Mouse (Mus musculus) neutrophil, adult 5-6 weeks (primary cell): ENCODE data around the gene Pdia5. TPM values are rescaled to one million over a fixed set of nuclear protein-coding genes. Genes with fewer than 3 reads are reported as not detected.

Experiments used
- ATAC-seq: fragments of 151-379, 151-347 bp; 2 replicates; pipeline ENCODE4 v1.8.0; 2017; ENCODE audit warnings: mild to moderate bottlenecking, moderate TSS enrichment; ENCODE audit not compliant: insufficient number of reproducible peaks, poor library complexity, low FRiP score, severe bottlenecking; ENCODE audit errors: extremely low read depth
- total RNA-seq: library from RNA; stranded (forward); fragments of 200-1000 nt; gene quantifications from 2 replicates; pipeline ENCODE4 v1.2.3, GENCODE M21; 2017

Pdia5 gene
- total RNA-seq, 1 experiment from 2014 or later: not detected

DNA sequence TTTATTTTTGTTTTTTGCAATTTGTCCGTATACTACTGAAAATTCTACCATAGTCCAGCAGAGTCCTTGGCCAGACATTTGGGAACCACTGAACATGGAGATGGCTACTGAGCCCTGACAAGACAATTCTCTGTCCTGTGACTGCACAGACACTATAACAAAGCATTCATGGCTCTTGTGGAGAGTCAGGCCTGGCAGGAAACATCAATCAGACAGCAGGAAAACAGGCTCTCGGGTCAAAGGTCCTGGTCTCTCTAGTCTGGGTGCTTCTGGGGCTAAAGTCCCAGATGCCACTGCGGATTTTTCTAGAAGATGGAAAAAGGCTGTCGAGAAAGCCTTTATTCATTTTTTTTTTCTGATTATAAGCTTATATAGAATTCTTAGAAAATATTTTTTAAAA, 3.6 kb downstream of the Pdia5 start:
- ATAC-seq: no peak

DNA sequence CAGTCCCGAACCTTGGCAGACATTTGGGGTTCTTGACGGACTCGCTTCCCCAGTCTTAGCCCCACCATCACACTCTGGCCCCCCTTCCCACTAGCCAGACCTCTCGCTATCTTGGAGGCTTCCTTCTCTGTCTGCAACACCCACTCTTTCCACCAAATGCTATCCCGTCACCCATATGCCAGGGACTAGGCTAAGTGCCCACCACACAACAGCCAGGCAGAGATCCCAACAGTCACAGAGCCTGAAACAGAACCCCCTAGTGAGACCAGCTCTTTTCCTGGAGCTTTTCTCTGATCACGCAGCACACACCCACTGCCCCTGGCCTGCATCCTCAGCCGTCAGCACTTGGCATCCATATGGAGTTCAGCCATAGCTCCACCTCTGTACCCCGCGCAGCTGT, 5.0 kb downstream of the Pdia5 start:
- ATAC-seq: no peak

DNA sequence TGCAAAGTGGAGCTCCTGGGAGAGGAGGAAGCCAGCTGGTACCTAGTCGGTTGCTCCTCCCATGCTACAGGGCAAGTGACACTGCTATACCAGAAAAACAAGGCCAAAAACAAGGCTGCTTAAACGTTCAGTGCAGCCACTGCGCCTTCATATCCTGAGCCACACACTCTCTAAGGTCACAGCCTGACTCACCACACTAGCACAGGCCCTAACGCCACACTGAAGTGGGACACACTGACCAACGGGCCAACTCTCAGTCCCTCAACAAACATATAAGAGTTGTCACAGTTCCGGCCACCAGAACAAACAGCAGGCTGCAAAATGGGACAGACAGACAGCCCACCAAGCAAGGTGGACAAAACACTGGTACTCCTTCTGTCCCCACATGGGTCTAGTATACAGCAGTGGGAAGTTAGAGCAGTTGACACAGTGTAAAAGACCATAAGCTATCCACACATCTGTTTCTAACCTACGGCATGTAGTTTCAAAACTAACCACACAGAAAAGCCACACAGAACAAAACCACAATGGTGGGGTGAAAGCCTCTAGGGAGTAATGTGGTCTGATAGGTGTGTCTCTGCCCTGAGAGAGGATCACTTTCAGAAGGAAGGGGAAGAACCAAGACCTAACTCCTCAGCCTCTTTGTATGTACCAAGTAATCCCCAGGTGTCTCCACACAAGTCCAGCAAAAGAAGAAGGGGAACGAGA, 6.0 kb downstream of the Pdia5 start:
- no peak for ATAC-seq

GRCm38 (mm10) chr16:35484105-35484504, 6.6 kb downstream of the Pdia5 start:
- no peak for ATAC-seq

GRCm38 (mm10) chr16:35479301-35479700, 11.4 kb downstream of the Pdia5 start:
- ATAC-seq: no peak

GRCm38 (mm10) chr16:35477273-35477672, 13.4 kb downstream of the Pdia5 start:
- no peak for ATAC-seq

DNA sequence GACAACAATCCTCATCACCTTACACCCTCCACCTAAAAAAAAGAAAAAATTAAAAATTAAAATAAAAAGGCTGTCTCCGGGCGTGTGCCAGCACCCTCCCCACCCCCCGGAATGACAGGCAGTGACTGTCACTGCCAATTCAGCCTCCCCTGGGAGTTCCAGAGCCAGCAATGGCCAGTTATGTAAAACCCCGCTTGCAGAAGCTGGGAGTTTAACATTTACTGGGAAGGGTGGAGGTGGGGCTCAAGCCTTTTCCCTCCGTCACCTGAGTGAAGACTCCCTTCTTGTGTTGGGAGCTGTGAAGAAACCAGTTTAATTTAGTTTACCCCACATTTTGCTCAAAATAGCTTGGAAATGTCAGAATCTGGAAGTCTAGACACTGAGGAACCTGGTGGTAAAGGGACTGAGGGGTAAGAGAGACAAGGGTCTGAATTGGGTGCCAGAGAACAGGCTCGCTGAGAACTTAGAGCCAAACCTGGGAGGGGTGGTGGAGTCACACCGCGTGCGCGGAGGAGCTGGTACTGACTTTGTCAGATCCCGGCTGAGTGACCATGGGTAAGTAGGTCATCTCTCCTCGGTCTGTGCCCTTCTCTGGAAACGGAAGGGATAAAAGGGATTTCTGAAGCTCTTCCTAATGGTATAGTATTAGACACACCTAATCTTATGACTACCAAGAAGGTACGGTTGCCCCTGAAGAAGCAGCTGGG, 18.0 kb downstream of the Pdia5 start:
- ATAC-seq: no peak

DNA sequence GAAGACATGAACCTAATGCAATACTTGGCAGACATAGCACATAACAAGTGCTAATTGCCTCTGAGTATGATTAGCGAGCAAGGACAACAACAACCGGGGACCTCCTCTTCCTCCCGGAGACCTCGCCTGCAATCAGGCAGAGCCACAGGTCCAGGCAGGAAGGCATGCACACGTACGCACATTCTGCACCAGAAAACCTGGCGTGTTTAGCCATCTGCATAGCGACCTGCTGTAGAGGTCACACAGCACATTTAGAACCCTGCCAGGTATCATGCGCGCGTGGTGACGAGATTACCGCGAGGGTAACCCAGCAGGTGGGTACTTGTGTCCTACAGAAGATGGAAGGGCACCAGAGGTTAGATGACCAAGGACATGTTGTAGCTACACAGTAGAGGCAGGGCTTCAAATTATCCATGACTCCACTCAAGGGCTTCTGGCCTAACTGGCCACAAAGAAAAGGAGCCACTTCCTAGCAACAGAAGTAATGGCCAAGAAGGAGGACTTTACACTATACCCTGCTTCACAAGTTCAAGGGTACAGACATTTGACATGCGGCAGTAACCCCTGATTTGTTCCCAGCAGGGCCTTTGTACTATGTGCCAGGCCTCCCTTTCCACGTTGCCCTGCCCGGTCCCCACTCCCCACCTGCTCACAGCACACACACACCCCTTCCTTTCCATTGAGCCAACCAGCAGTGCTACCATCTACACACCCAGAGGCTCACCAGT, 18.7 kb downstream of the Pdia5 start:
- no peak for ATAC-seq

DNA sequence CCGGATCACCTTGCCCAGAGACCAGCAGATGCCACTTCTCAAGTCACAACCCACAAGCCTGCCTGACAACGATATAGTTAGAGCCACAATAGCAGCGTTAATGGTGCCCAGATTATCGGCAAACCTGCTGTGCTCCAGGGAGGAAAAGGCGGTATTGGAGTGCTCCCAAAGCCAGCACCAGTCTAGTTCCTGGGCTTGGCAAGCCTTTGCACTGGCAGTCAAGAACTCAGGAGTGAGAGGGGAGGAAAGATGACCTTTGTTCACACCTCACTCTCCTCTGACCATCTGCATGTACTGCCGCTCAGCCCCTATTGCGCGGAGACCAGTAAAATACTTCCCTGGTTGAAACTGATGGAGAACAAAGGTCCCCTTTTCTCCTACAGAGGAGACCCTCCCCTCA, 19.7 kb downstream of the Pdia5 start:
- ATAC-seq: no peak

DNA sequence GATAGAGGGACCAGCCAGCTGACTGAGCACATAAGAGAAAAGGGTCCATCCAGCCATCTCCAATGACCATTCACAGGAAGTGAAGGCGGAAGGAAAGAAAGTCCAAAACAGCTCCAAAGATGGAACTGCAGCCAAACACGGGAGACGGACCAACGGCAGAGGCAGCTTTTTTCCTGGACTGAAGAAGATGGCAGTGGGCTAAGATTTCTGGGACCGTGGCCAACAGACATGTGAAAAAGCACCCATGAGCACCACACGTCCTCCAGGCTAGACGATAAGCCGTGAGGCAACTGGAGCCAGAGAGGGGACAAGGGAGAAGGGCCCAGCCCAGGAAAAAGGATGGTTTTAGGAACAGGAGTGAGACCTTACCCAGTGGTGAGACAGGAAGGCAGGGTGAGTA, 20.6 kb downstream of the Pdia5 start:
- ATAC-seq: no peak

DNA sequence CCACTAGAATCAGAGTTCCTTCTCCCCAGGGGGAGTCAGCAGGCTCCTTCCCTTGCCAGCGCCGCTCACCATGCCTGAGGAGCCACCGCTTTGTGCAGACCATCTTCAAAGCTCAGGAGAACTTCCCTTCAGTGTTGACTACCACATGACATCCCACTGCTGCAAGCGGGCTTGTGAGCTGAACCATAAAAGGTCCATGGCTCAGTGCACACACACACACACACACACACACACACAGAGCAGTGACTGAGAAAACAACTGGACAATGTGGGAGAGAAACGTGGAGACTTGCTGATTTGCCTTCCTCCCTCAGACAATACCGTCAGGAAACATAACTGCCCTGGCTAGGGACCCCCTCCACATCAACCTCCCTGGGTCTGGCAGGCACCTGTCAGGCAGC, 21.7 kb downstream of the Pdia5 start:
- no peak for ATAC-seq

DNA sequence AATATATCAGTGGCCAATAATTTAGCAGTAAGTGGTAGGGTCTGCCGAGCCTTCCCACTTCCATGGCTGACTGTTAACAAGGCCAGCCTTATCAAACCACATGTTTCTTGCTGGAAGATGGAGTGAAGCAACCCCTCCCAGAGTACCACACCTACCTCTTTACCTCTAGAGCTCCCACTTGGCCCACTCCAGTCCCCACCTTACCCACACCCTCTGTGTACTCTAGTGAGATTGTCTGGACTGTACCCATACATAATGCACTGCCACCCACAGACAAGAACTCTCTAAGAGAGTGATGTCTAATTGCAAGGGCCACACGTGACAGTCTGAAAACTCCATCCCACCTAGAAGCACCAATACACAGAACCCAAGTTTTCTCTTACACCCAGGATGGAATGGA, 23.6 kb downstream of the Pdia5 start:
- no peak for ATAC-seq

DNA sequence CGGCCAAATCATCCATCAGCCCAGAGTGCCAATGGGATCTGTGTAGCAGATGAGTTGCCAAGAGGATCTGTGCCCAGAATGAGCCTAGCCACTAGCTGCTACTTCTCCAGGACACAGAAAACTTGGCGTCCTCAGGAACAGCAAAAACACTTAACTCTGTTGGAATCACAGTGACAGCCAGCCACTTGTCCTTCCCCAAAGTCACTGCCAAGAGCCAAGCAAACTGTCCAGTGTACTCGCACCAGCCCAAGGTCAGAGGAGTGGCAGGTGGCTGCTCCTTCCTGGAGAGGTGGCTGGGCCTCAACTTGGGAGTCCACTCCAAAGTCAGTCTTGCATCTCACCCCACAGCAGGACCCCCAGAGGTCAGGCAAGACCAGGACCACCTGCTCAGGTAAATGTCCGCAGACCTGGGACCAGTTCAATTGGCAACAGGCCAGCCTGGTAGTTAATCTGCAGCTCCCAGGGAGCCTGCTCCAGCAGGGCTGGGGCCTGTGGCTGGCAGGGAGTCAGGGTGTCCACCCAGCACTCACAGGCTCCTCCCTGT, 24.8 kb downstream of the Pdia5 start:
- ATAC-seq: no peak

GRCm38 (mm10) chr16:35464686-35465308, 25.9 kb downstream of the Pdia5 start:
- no peak for ATAC-seq

GRCm38 (mm10) chr16:35463708-35464107, 27.0 kb downstream of the Pdia5 start:
- no peak for ATAC-seq

DNA sequence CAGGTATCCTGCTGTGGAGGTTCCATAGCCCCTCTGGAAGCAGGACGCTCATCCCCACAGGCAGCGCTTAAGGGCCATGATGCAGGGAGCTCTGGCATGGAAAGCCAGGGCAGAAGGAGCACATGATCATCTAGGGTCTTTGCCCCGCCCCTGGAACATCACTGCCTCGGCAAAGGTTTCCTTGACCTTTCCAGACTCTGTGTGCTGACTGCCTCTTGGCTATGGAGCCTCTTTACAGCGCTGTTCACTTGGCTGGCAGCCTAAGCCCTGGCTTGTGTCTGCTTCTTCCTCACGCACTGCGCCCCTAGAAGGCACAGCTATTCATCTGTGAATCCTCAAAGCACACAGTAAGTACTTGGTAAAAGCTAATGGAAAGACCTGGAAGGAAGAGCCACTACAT, 27.7 kb downstream of the Pdia5 start:
- no peak for ATAC-seq

DNA sequence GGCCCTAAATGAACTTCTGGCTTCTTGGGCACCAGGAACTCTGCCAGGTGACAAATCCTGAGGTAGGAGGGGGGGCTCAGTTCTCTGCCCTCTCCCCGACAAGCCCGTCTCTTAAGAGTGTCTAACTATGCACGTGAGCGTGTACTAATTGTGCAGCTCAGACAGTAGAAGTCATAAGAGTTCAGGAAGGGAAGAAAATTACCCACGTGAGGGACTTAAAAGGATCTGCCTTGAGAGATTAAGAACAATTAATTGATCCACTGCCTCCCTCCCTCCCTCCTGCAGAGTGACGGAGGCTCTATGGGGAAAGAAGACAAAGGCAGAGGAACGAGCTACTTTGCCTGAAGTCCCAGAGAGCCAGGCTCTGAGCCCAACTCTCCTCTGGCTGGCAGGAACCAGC, 31.1 kb downstream of the Pdia5 start:
- no peak for ATAC-seq

DNA sequence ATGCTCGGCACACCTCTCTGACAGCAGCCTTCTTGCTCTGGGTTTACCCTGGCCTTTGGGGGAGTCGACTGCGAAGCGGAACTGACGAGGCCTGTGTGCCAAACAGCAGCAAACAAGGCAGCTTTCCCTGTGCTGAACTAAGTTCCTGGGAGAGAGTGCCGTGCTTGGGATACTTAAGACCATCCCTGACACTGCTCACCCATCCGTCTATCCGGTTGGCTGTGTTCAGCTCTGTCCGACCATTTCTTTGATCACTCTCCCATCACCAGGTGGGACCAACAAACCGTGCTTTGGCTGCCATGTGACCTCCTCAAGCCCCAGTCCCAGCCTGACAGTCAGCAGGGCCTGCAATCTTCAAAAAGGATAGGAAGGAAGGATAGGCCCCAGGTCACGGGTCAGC, 32.4 kb downstream of the Pdia5 start:
- ATAC-seq: no peak

DNA sequence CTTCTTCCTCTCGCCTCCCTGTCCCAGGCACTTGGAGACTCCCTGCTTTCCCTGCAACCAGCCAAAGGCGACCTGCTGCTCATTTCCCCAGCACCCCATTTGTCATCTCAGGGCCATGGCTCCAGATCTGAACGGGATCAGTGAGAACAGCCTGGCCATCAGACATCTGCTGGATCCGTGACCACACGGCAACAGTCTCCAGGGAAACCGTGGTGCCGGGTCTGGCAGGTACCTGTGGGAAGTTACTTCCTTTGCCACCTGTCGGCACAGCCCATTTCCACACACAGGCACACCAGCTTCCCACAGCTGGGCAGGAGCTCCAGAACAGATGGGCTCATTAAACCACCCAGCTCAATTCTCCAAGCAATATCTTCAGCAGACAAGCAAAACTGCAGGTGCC, 33.2 kb downstream of the Pdia5 start:
- ATAC-seq: no peak
